Comparison of ENCODE assay signal across 8 mouse cellular contexts in genomic region chr6:71543686-71544499, GRCm38 (mm10). TPM values are rescaled to one million over a fixed set of nuclear protein-coding genes. Genes with fewer than 3 reads are reported as not detected.
A peak's percentile ranks its signal among the peaks of the same experiment; 100 is the strongest.
DNase-seq lines count a peak whose midpoint lies in the region; ATAC-seq lines count a peak whose summit lies in the region.

Gene Chmp3 (plus strand): TSS chr6:71543797.

- ATAC-seq in inflammation-experienced regulatory T-cells, adult 6 months = peak; percentile 90
- ATAC-seq in megakaryocyte-erythroid progenitor cell, adult 5-6 weeks (replicated peaks; ENCODE audit: low FRiP score, low TSS enrichment, poor library complexity, severe bottlenecking) = peak; percentile 96

- intact Hi-C loops in gastrocnemius, postnatal 14 days (cut with DNase I; ENCODE audit: low total_unique reads) = no loop called here
- intact Hi-C loops in left cerebral cortex, postnatal 10 days (cut with DNase I) = no loop called here

- DNase-seq in adipocyte (ENCODE audit: low spot score) = peak; percentile 97
- DNase-seq in embryo, embryonic 10 days (ENCODE audit: low spot score) = peak; percentile 93
- DNase-seq in gastrocnemius, postnatal 14 days = peak; percentile 93
- peak; percentile 92 to 96 for DNase-seq in left cerebral cortex, postnatal 10 days (ENCODE audit: extremely low spot score in 1 of 2, low spot score in 2 of 2)
- DNase-seq in right cerebral cortex, postnatal 25 days = peak; percentile 97
- peak; percentile 95 for DNase-seq in urinary bladder, postnatal 4 days (ENCODE audit: low spot score in 2 of 2)

RNA-seq across cellular contexts. Expression of gene Chmp3, which starts in this region (rescaled TPM):
- 10 to 100 TPM; 39.4 to 40.6 TPM for total RNA-seq in gastrocnemius, postnatal 14 days (2021)
- 100 to 1,000 TPM in 1 of 3 experiments, 10 to 100 TPM in 2; 61.2 to 119 (median 95.4) TPM for polyA plus RNA-seq in inflammation-experienced regulatory T-cells, adult 6 months (2017; shearing (Covaris generic))
- 10 to 100 TPM; 77.2 to 82.6 TPM for total RNA-seq in left cerebral cortex, postnatal 10 days (2021)
- 46.1 and 47.3 TPM in 2 replicates for total RNA-seq in megakaryocyte-erythroid progenitor cell, adult 5-6 weeks (2014; fragmentation: Nextera tagmentation)
- total RNA-seq in megakaryocyte-erythroid progenitor cell, adult 5-6 weeks (2017) = 99.9 and 113 TPM in 2 replicates

Comparison
In these comparisons a context has a peak if more than half of its experiments do, and no peak if none do; other contexts are left out.
1. Peak in every context shown above with its lines: DNase-seq and ATAC-seq.